Mouse (Mus musculus) heart, embryonic 13.5 days (tissue): ENCODE data around the gene Nr2f6. TPM values are rescaled to one million over a fixed set of nuclear protein-coding genes. Genes with fewer than 3 reads are reported as not detected.

Source experiments
- ATAC-seq: fragments of 200-750 bp; cut with Nextera tagmentation; 2 replicates; pipeline ENCODE4 v1.8.0; 2017; ENCODE audit warnings: moderate TSS enrichment; ENCODE audit not compliant: insufficient number of reproducible peaks, low FRiP score, low TSS enrichment; ENCODE audit errors: extremely low read depth
- H3K27ac ChIP-seq: fragments of 300-500 bp; sonication (generic); replicated peaks from 2 replicates; pipeline ENCODE4 v1.5.1; 2015; ENCODE audit warnings: moderate library complexity, mild to moderate bottlenecking, inconsistent platforms
- H3K27me3 ChIP-seq: fragments of 300-500 bp; sonication (generic); replicated peaks from 2 replicates; pipeline ENCODE4 v1.6.1; 2015; ENCODE audit warnings: mild to moderate bottlenecking, inconsistent platforms
- H3K36me3 ChIP-seq: fragments of 300-500 bp; sonication (generic); 2 replicates; pipeline ENCODE4 v1.6.1; 2015; ENCODE audit warnings: mild to moderate bottlenecking, inconsistent platforms
- H3K4me1 ChIP-seq: fragments of 300-500 bp; sonication (generic); 2 replicates; pipeline ENCODE4 v1.6.1; 2015; ENCODE audit warnings: inconsistent platforms
- H3K4me2 ChIP-seq: fragments of 300-500 bp; sonication (generic); 2 replicates; pipeline ENCODE4 v1.6.1; 2015; ENCODE audit warnings: inconsistent platforms, mild to moderate bottlenecking, moderate library complexity
- H3K4me3 ChIP-seq: fragments of 300-500 bp; sonication (generic); 2 replicates; pipeline ENCODE4 v1.5.1; 2015; ENCODE audit warnings: moderate library complexity, mild to moderate bottlenecking, inconsistent platforms
- H3K9ac ChIP-seq: fragments of 300-500 bp; sonication (generic); 2 replicates; pipeline ENCODE4 v1.6.1; 2015; ENCODE audit warnings: inconsistent platforms, mild to moderate bottlenecking, moderate library complexity
- H3K9me3 ChIP-seq: fragments of 300-500 bp; sonication (generic); 2 replicates; pipeline ENCODE4 v1.6.1; 2016; ENCODE audit warnings: inconsistent platforms
- WGBS: fragments of 180-500 bp; shearing (Covaris S2); methylation state at CpG from one replicate; pipeline ENCODE4 v1.1.7; 2015; ENCODE audit warnings: mixed read lengths; 5-methylcytosine and 5-hydroxymethylcytosine counted together
- polyA plus RNA-seq: library from polyadenylated mRNA; unstranded; fragments of >200 nt; fragmentation: Nextera tagmentation; extraction: Ambion mirVana; gene quantifications from 2 replicates; pipeline ENCODE4 v1.2.1, GENCODE M21; 2015

The Nr2f6 gene
- polyA plus RNA-seq, 1 experiment from 2014 or later: 36.6 TPM

- no peaks in the 10 kb centered on the region for H3K9me3 ChIP-seq
- WGBS: 78% methylated on average over 9 of the region's 9 CpGs
- no peak overlapping the region for H3K27ac ChIP-seq
- peaks cover 25% of the 10 kb centered on the region for H3K4me1 ChIP-seq
- H3K27me3 ChIP-seq: no peaks in the 10 kb centered on the region
- ATAC-seq: no peak
- H3K4me3 ChIP-seq: no peak overlapping the region
- peaks cover 35% of the 10 kb centered on the region for H3K36me3 ChIP-seq
- no peak overlapping the region for H3K4me2 ChIP-seq
- no peak overlapping the region for H3K9ac ChIP-seq
These were observed 20.7 kb upstream of the Nr2f6 start for GRCm38 (mm10) chr8:71402446-71402964.

DNA sequence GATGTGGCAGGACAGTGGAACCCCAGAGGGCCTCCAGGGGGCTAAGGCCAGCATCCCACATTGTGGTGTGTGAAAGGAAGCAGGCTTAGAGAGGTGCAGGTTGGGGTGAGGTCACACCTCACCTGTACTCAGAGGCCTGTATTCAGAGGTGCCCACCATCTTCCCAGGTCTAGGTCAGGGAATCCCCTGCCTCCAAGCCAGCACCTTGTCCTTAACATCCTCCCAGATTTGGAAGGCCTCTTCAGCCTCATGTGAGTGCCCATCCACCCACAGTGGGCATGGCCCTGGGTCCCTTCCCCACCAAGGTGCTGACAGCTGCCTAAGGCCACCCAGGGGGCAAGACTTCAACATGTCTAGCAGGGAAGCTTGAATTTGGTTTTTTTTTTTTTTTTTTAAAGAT is 19.7 kb upstream of the Nr2f6 start:
- H3K27ac ChIP-seq: no peak overlapping the region

GRCm38 (mm10) chr8:71400826-71401225 is 19.1 kb upstream of the Nr2f6 start:
- WGBS: 82% methylated on average over 2 of the region's 2 CpGs
- no peak overlapping the region for H3K9ac ChIP-seq
- ATAC-seq: no peak
- H3K36me3 ChIP-seq: peaks cover 30% of the 10 kb centered on the region
- H3K27ac ChIP-seq: no peak overlapping the region
- H3K27me3 ChIP-seq: no peaks in the 10 kb centered on the region
- H3K4me3 ChIP-seq: no peak overlapping the region
- peaks cover 18% of the 10 kb centered on the region for H3K4me1 ChIP-seq
- no peak overlapping the region for H3K4me2 ChIP-seq
- H3K9me3 ChIP-seq: no peaks in the 10 kb centered on the region

More for the DNA sequence above, 19.7 kb upstream of the Nr2f6 start:
- Histone ChIP-seq H3K4me1 (peaks cover 19% of the 10 kb centered on the region), H3K9me3 (no peaks in the 10 kb centered on the region), H3K9ac (no peak overlapping the region), H3K27me3 (no peaks in the 10 kb centered on the region), H3K36me3 (peaks cover 30% of the 10 kb centered on the region), H3K4me3 (no peak overlapping the region), H3K4me2 (no peak overlapping the region)
- ATAC-seq: no peak

DNA sequence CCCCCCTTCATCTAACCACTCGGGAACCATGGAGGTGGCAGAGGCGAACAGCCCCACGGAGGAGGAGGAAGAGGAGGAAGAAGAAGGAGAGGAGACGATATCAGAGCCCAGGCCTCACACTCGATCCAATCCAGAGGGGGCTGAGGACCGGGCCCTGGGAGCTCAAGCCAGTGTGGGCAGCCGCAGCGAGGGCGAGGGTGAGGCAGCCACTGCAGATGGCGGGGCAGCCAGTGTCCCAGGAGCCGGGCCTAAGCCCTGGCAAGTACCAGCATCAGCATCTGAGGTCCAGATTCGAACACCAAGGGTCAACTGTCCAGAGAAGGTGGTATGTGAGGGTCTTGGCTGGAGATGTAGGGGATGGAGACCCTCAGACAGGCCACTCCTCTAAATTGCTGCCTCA is 15.9 kb upstream of the Nr2f6 start:
- Histone ChIP-seq H3K27me3 (no peaks in the 10 kb centered on the region), H3K36me3 (peaks cover 26% of the 10 kb centered on the region), H3K4me1 (peaks cover 16% of the 10 kb centered on the region), H3K4me3 (peak overlapping the region; percentile 89), H3K27ac (no peak overlapping the region), H3K4me2 (peak overlapping the region; percentile 93), H3K9ac (peak overlapping the region; percentile 82), H3K9me3 (no peaks in the 10 kb centered on the region)
- WGBS: 80% methylated on average over 12 of the region's 12 CpGs
- ATAC-seq: no peak

- Histone ChIP-seq H3K9ac (peak within 1 kb of the TSS; percentile 82), H3K27ac (peak within 1 kb of the TSS; percentile 82), H3K4me1 (peaks cover 16% of the 10 kb centered on the region), H3K9me3 (no peaks in the 10 kb centered on the region), H3K36me3 (peaks cover 26% of the 10 kb centered on the region), H3K27me3 (no peaks in the 10 kb centered on the region), H3K4me3 (peak within 1 kb of the TSS; percentile 89), H3K4me2 (peak within 1 kb of the TSS; percentile 93)
- ATAC-seq: peak; percentile 89; the same call in 1 of the 2 replicates
- under 1% methylated on average over 34 of the region's 34 CpGs for WGBS
These were observed 15.0 kb upstream of the Nr2f6 start, which contains the start of gene Babam1 for GRCm38 (mm10) chr8:71396639-71397305. Babam1 (plus strand) TSS chr8:71396861.

DNA sequence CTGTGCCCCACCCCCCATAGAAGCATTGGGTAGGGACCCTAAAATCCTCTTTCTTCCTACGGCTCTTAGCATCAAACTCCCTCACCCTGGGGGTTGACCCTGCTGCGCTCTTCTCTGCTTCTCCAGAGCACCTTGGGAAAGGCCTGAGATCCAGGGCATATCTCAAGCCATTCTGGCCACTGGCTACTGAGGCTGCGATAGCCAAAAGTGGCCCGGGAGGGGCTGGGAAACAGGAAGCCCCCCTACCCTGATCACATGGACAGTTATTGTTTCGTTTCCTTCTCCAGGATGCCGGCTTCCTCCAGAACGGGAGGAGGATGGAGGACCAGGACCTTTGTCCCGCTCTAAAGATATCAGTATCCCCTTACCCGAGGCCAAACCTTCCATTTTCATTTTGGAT is 13.9 kb upstream of the Nr2f6 start, which contains the start of gene Ushbp1:
Gene Ushbp1, minus strand, starts transcription at position 174 of the 400 bp plus-strand sequence.
- ATAC-seq: no peak
- peak within 1 kb of the TSS; percentile 25; the same call in 1 of the 2 replicates for H3K9ac ChIP-seq

GRCm38 (mm10) chr8:71395071-71395470 is 13.3 kb upstream of the Nr2f6 start:
- peak overlapping the region; percentile 20 for H3K4me3 ChIP-seq
- H3K9me3 ChIP-seq: no peaks in the 10 kb centered on the region
- H3K36me3 ChIP-seq: peaks cover 19% of the 10 kb centered on the region
- no peak for ATAC-seq
- no peaks in the 10 kb centered on the region for H3K27me3 ChIP-seq
- H3K9ac ChIP-seq: peak overlapping the region; percentile 25; the same call in 1 of the 2 replicates
- peak overlapping the region; percentile 73 for H3K27ac ChIP-seq
- WGBS: 69% methylated on average over 10 of the region's 10 CpGs
- peaks cover 16% of the 10 kb centered on the region for H3K4me1 ChIP-seq
- H3K4me2 ChIP-seq: peak overlapping the region; percentile 93

More for the DNA sequence above, 13.9 kb upstream of the Nr2f6 start, which contains the start of gene Ushbp1:
- H3K4me3 ChIP-seq: peak within 1 kb of the TSS; percentile 89
- no peaks in the 10 kb centered on the region for H3K27me3 ChIP-seq
- peaks cover 21% of the 10 kb centered on the region for H3K36me3 ChIP-seq
- WGBS: 73% methylated on average over 9 of the region's 9 CpGs
- H3K4me1 ChIP-seq: peaks cover 16% of the 10 kb centered on the region
- H3K4me2 ChIP-seq: peak within 1 kb of the TSS; percentile 93
- no peaks in the 10 kb centered on the region for H3K9me3 ChIP-seq
- peak within 1 kb of the TSS; percentile 82 for H3K27ac ChIP-seq

GRCm38 (mm10) chr8:71394481-71394880 is 12.7 kb upstream of the Nr2f6 start:
- no peak for ATAC-seq
- H3K4me2 ChIP-seq: peak overlapping the region; percentile 93
- peaks cover 16% of the 10 kb centered on the region for H3K4me1 ChIP-seq
- no peaks in the 10 kb centered on the region for H3K27me3 ChIP-seq
- H3K4me3 ChIP-seq: peak overlapping the region; percentile 4
- no peak overlapping the region; the same call in 1 of the 2 replicates for H3K9ac ChIP-seq
- H3K9me3 ChIP-seq: no peaks in the 10 kb centered on the region
- peaks cover 14% of the 10 kb centered on the region for H3K36me3 ChIP-seq
- H3K27ac ChIP-seq: 0 out of 2 replicates have a peak overlapping the region, but pooled peaks have one; percentile 73
- 68% methylated on average over 7 of the region's 7 CpGs for WGBS

GRCm38 (mm10) chr8:71392871-71393270 is 11.1 kb upstream of the Nr2f6 start:
- 5% methylated on average over 3 of the region's 3 CpGs for WGBS
- ATAC-seq: no peak
- Histone ChIP-seq H3K27ac (no peak overlapping the region), H3K4me3 (peak overlapping the region; percentile 13), H3K9me3 (no peaks in the 10 kb centered on the region), H3K27me3 (no peaks in the 10 kb centered on the region), H3K36me3 (no peaks in the 10 kb centered on the region), H3K4me2 (peak overlapping the region; percentile 45), H3K4me1 (peaks cover 16% of the 10 kb centered on the region), H3K9ac (no peak overlapping the region)

DNA sequence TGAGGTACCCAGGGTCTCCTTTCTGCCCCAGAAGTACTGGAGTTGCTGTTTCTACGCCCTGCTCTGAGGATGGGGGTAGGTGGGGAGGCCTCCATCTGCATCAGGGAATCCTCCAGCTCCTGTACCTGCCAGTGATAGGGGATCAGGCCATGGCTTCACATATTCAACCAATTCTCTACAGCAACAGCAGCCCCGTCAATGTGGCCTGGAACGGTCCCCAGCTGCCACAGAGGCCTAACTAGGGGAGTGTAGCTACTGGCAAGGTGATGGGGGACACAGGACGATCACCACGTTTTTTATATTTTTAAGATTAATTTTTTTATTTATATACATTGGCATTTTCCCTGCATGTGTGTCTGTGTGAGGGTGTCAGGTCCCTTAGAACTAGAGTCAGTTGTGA is 10.6 kb upstream of the Nr2f6 start:
- Histone ChIP-seq H3K27ac (no peak overlapping the region), H3K9me3 (no peaks in the 10 kb centered on the region), H3K4me2 (no peak overlapping the region), H3K4me3 (no peak overlapping the region), H3K4me1 (peaks cover 11% of the 10 kb centered on the region), H3K27me3 (no peaks in the 10 kb centered on the region), H3K36me3 (no peaks in the 10 kb centered on the region), H3K9ac (no peak overlapping the region)
- ATAC-seq: no peak
- 56% methylated on average over 5 of the region's 5 CpGs for WGBS

GRCm38 (mm10) chr8:71391696-71392095 is 9.9 kb upstream of the Nr2f6 start:
- ATAC-seq: no peak
- Histone ChIP-seq H3K27me3 (no peaks in the 10 kb centered on the region), H3K4me2 (no peak overlapping the region), H3K4me3 (no peak overlapping the region), H3K27ac (no peak overlapping the region), H3K9me3 (no peaks in the 10 kb centered on the region), H3K4me1 (peaks cover 8% of the 10 kb centered on the region; the same call in 1 of the 2 replicates), H3K36me3 (no peaks in the 10 kb centered on the region), H3K9ac (no peak overlapping the region)
- WGBS: 87% methylated on average over 2 of the region's 2 CpGs
